In genomic region chr4:108344631-108345083, GRCm38 (mm10) we compare ENCODE assay signal across 14 mouse cellular contexts. TPM values are rescaled to one million over a fixed set of nuclear protein-coding genes. Genes with fewer than 3 reads are reported as not detected.
DNase-seq lines count a peak whose midpoint lies in the region; ATAC-seq and TF ChIP-seq lines count a peak whose summit lies in the region.
"Had no signal": no experiment of that assay in that cellular context is flagged by ENCODE, and none has a peak within 500 bp of the region (broad histone marks: within the 10 kb centered on the region; RNA-seq: fewer than 3 reads in every experiment).

No protein-coding gene starts in this region.

- peak overlapping the region; percentile 6 to 77; a peak in 2 of 4 replicates for H3K27ac ChIP-seq in heart, embryonic 14.5 days (replicated peaks in 1 of 2; ENCODE audit: control insufficient read depth in 1 of 2, insufficient read depth in 1 of 2, low read depth in 2 of 2, low read length in 2 of 2)
- peak overlapping the region; percentile 87; the same call in 1 of the 2 replicates for H3K27ac ChIP-seq in stomach, embryonic 14.5 days (ENCODE audit: low read length)
- H3K27ac ChIP-seq in stomach, postnatal 0 days (replicated peaks): no peak overlapping the region
- peak overlapping the region; percentile 81 for H3K27ac ChIP-seq in limb, embryonic 14.5 days (replicated peaks; ENCODE audit: low read depth, low read length)

- TF ChIP-seq CTCF in stomach, postnatal 0 days (IDR thresholded peaks at IDR 0.05; ENCODE audit: low read depth): no peak

- DNase-seq in heart, adult 9 months (ENCODE audit: low spot score in 2 of 2): no peak
- DNase-seq in stomach, postnatal 0 days (ENCODE audit: low spot score): no peak
- DNase-seq in limb, embryonic 14.5 days (ENCODE audit: low spot score): peak; percentile 56
- no peak for DNase-seq in urinary bladder, postnatal 4 days (ENCODE audit: low spot score in 2 of 2)
- DNase-seq: cerebellum, adult 2 months; kidney, postnatal 25 days; right cerebral cortex, postnatal 25 days had no signal

- no peak overlapping the region for H3K4me2 ChIP-seq in heart, embryonic 14.5 days (ENCODE audit: low read length)
- H3K4me2 ChIP-seq in stomach, embryonic 14.5 days (replicated peaks; ENCODE audit: low read depth, low read length): no peak overlapping the region
- H3K4me2 ChIP-seq in stomach, postnatal 0 days (replicated peaks; ENCODE audit: low read depth): no peak overlapping the region
- no peak overlapping the region for H3K4me2 ChIP-seq in limb, embryonic 14.5 days (replicated peaks; ENCODE audit: low read depth, low read length, severe bottlenecking)

- no peaks in the 10 kb centered on the region for H3K27me3 ChIP-seq in heart, embryonic 14.5 days (ENCODE audit: control insufficient read depth, insufficient read depth, low read length)
- H3K27me3 ChIP-seq in stomach, embryonic 14.5 days (ENCODE audit: control insufficient read depth, insufficient read depth, low read length): no peaks in the 10 kb centered on the region
- no peaks in the 10 kb centered on the region for H3K27me3 ChIP-seq in stomach, postnatal 0 days (ENCODE audit: control insufficient read depth, insufficient read depth, low read length)
- no peaks in the 10 kb centered on the region for H3K27me3 ChIP-seq in limb, embryonic 14.5 days (ENCODE audit: control insufficient read depth, insufficient read depth, low read length)
- H3K27me3 ChIP-seq: CH12.LX had no signal

- TF ChIP-seq POLR2A in limb, embryonic 14.5 days (IDR thresholded peaks at IDR 0.05; ENCODE audit: borderline replicate concordance, extremely low read depth, insufficient read depth, insufficient read length): no peak

- H3K4me3 ChIP-seq in heart, embryonic 14.5 days (ENCODE audit: control insufficient read depth in 1 of 2, insufficient read depth in 1 of 2, low read depth in 1 of 2, low read length in 2 of 2): no peak overlapping the region
- H3K4me3 ChIP-seq in stomach, embryonic 14.5 days (ENCODE audit: low read depth, low read length): no peak overlapping the region
- H3K4me3 ChIP-seq in stomach, postnatal 0 days (ENCODE audit: low read depth, low read length): no peak overlapping the region
- H3K4me3 ChIP-seq in limb, embryonic 14.5 days (replicated peaks; ENCODE audit: low read length): no peak overlapping the region

- peaks cover 5% of the 10 kb centered on the region; the same call in 1 of the 2 replicates for H3K36me3 ChIP-seq in heart, embryonic 14.5 days (ENCODE audit: control insufficient read depth, insufficient read depth, low read length)
- 0 out of 2 replicates have a peak, but pooled peaks cover 2% of the 10 kb centered on the region for H3K36me3 ChIP-seq in stomach, embryonic 14.5 days (ENCODE audit: control insufficient read depth, insufficient read depth, low read length)
- no peaks in the 10 kb centered on the region for H3K36me3 ChIP-seq in stomach, postnatal 0 days (ENCODE audit: control insufficient read depth, insufficient read depth, low read length)
- peaks cover 4% of the 10 kb centered on the region; the same call in 1 of the 2 replicates for H3K36me3 ChIP-seq in limb, embryonic 14.5 days (ENCODE audit: control insufficient read depth, insufficient read depth, low read length)

- no peaks in the 10 kb centered on the region for H3K9me3 ChIP-seq in heart, embryonic 14.5 days (ENCODE audit: control insufficient read depth, low read length)
- H3K9me3 ChIP-seq in stomach, embryonic 14.5 days (ENCODE audit: control insufficient read depth, low read depth, low read length): no peaks in the 10 kb centered on the region
- no peaks in the 10 kb centered on the region for H3K9me3 ChIP-seq in stomach, postnatal 0 days (ENCODE audit: control insufficient read depth, low read length)
- H3K9me3 ChIP-seq in limb, embryonic 14.5 days (ENCODE audit: control insufficient read depth, low read length): no peaks in the 10 kb centered on the region

- TF ChIP-seq EP300 in stomach, postnatal 0 days (optimal IDR thresholded peaks at IDR 0.05): no peak

- WGBS in heart, embryonic 14.5 days: 32% methylated on average over 7 of the region's 7 CpGs
- 20% methylated on average over 7 of the region's 7 CpGs for WGBS in stomach, embryonic 14.5 days
- 18% methylated on average over 7 of the region's 7 CpGs for WGBS in stomach, postnatal 0 days
- WGBS in limb, embryonic 14.5 days: 9% methylated on average over 7 of the region's 7 CpGs

- H3K9ac ChIP-seq in heart, embryonic 14.5 days (ENCODE audit: low read length): no peak overlapping the region
- no peak overlapping the region for H3K9ac ChIP-seq in stomach, embryonic 14.5 days (replicated peaks; ENCODE audit: low read depth, low read length)
- no peak overlapping the region for H3K9ac ChIP-seq in stomach, postnatal 0 days (ENCODE audit: low read length)
- H3K9ac ChIP-seq in limb, embryonic 14.5 days (ENCODE audit: low read depth, low read length, severe bottlenecking): no peak overlapping the region

- H3K4me1 ChIP-seq in heart, embryonic 14.5 days (ENCODE audit: control insufficient read depth in 2 of 2, insufficient read depth in 2 of 2, low read length in 2 of 2): peaks cover 12 to 24% of the 10 kb centered on the region in 2 experiments
- peaks cover 34% of the 10 kb centered on the region for H3K4me1 ChIP-seq in stomach, embryonic 14.5 days (ENCODE audit: control insufficient read depth, insufficient read depth, low read length)
- peaks cover 3% of the 10 kb centered on the region for H3K4me1 ChIP-seq in stomach, postnatal 0 days (replicated peaks; ENCODE audit: control insufficient read depth, insufficient read depth)
- peaks cover 30% of the 10 kb centered on the region for H3K4me1 ChIP-seq in limb, embryonic 14.5 days (ENCODE audit: control insufficient read depth, insufficient read depth, low read length)

- ATAC-seq in heart, embryonic 14.5 days (ENCODE audit: insufficient number of reproducible peaks, insufficient read depth, low FRiP score, low read depth): no peak
- peak; percentile 30; the same call in 1 of the 2 replicates for ATAC-seq in stomach, embryonic 14.5 days (ENCODE audit: insufficient number of reproducible peaks, insufficient read depth, low FRiP score, low read depth)
- ATAC-seq in stomach, postnatal 0 days (ENCODE audit: low FRiP score, low TSS enrichment): no peak
- peak; percentile 83 for ATAC-seq in limb, embryonic 14.5 days (ENCODE audit: low FRiP score, low read depth)
- ATAC-seq in erythroblast, adult 5-6 weeks (replicated peaks; ENCODE audit: low FRiP score, poor library complexity, severe bottlenecking): no peak
- no peak for ATAC-seq in CD4-positive, CD25-positive, alpha-beta regulatory T cell, adult 4 months

RNA-seq across cellular contexts. Expression of gene Coa7, which starts 16.7 kb away (rescaled TPM):
- 47.4 and 48.9 TPM in 2 replicates for polyA plus RNA-seq in heart, embryonic 14.5 days (2014; fragmentation: Nextera tagmentation; extraction: Ambion mirVana)
- polyA plus RNA-seq in stomach, embryonic 14.5 days (2014; fragmentation: Nextera tagmentation; extraction: Ambion mirVana): 46.3 and 48.0 TPM in 2 replicates
- 59.3 and 62.3 TPM in 2 replicates for polyA plus RNA-seq in stomach, postnatal 0 days (2015; fragmentation: Nextera tagmentation; extraction: Ambion mirVana)
- 12.2 and 17.1 TPM in 2 replicates for polyA plus RNA-seq in limb, embryonic 14.5 days (2012; rRNA removed)
- polyA plus RNA-seq in limb, embryonic 14.5 days (2014; fragmentation: Nextera tagmentation; extraction: Ambion mirVana): 39.0 and 44.4 TPM in 2 replicates
- total RNA-seq in erythroblast, adult 5-6 weeks (2015; ENCODE audit: low replicate concordance): 0.38 and 14.2 TPM in 2 replicates
- 0.51 and 0.70 TPM in 2 replicates for total RNA-seq in erythroblast, adult 5-6 weeks (2017; ENCODE audit: low replicate concordance)
- polyA plus RNA-seq in CD4-positive, CD25-positive, alpha-beta regulatory T cell, adult 4 months (2017; shearing (Covaris generic)): 10 to 100 TPM; 17.4 to 26.6 TPM

RNA-seq across cellular contexts. Expression of gene Shisal2a, which starts 38.5 kb away (rescaled TPM):
- 1.1 and 2.0 TPM in 2 replicates for polyA plus RNA-seq in heart, embryonic 14.5 days (2014; fragmentation: Nextera tagmentation; extraction: Ambion mirVana)
- polyA plus RNA-seq in stomach, embryonic 14.5 days (2014; fragmentation: Nextera tagmentation; extraction: Ambion mirVana): 2.0 and 2.8 TPM in 2 replicates
- polyA plus RNA-seq in stomach, postnatal 0 days (2015; fragmentation: Nextera tagmentation; extraction: Ambion mirVana): 4.5 and 4.9 TPM in 2 replicates
- 5.7 and 8.8 TPM in 2 replicates for polyA plus RNA-seq in limb, embryonic 14.5 days (2012; rRNA removed)
- 4.2 and 5.4 TPM in 2 replicates for polyA plus RNA-seq in limb, embryonic 14.5 days (2014; fragmentation: Nextera tagmentation; extraction: Ambion mirVana)
- total RNA-seq in erythroblast, adult 5-6 weeks (2015; ENCODE audit: low replicate concordance): not detected in 2 replicates
- not detected in 2 replicates for total RNA-seq in erythroblast, adult 5-6 weeks (2017; ENCODE audit: low replicate concordance)
- polyA plus RNA-seq in CD4-positive, CD25-positive, alpha-beta regulatory T cell, adult 4 months (2017; shearing (Covaris generic)): not detected
- total RNA-seq: CH12.LX; left cerebral cortex, postnatal 10 days had no signal
- polyA plus RNA-seq: thymus, postnatal 0 days had no signal

RNA-seq across cellular contexts. Expression of gene Zyg11b, which starts 43.8 kb away (rescaled TPM):
- 10.3 and 10.7 TPM in 2 replicates for polyA plus RNA-seq in heart, embryonic 14.5 days (2014; fragmentation: Nextera tagmentation; extraction: Ambion mirVana)
- 15.1 and 18.1 TPM in 2 replicates for polyA plus RNA-seq in stomach, embryonic 14.5 days (2014; fragmentation: Nextera tagmentation; extraction: Ambion mirVana)
- polyA plus RNA-seq in stomach, postnatal 0 days (2015; fragmentation: Nextera tagmentation; extraction: Ambion mirVana): 4.3 and 4.7 TPM in 2 replicates
- 14.6 and 14.9 TPM in 2 replicates for polyA plus RNA-seq in limb, embryonic 14.5 days (2012; rRNA removed)
- polyA plus RNA-seq in limb, embryonic 14.5 days (2014; fragmentation: Nextera tagmentation; extraction: Ambion mirVana): 14.7 and 15.4 TPM in 2 replicates
- 3.8 and 4.0 TPM in 2 replicates for total RNA-seq in erythroblast, adult 5-6 weeks (2015; ENCODE audit: low replicate concordance)
- total RNA-seq in erythroblast, adult 5-6 weeks (2017; ENCODE audit: low replicate concordance): 3.8 and 3.9 TPM in 2 replicates
- polyA plus RNA-seq in CD4-positive, CD25-positive, alpha-beta regulatory T cell, adult 4 months (2017; shearing (Covaris generic)): 10 to 100 TPM; 12.4 to 12.9 TPM

Comparison
In these comparisons a context has a peak if more than half of its experiments do, and no peak if none do; other contexts are left out.
1. ATAC-seq: peak in stomach, embryonic 14.5 days (single experiment) and limb, embryonic 14.5 days (single experiment); none in heart, embryonic 14.5 days (single experiment), stomach, postnatal 0 days (single experiment), erythroblast, adult 5-6 weeks (single experiment) and CD4-positive, CD25-positive, alpha-beta regulatory T cell, adult 4 months (single experiment).